Mouse (Mus musculus) liver, embryonic 13.5 days (tissue): ENCODE measurements around the gene Dlgap5. TPM values are rescaled to one million over a fixed set of nuclear protein-coding genes. Genes with fewer than 3 reads are reported as not detected.
A peak's percentile ranks its signal among the peaks of the same experiment; 100 is the strongest.

ENCODE experiments used
- ATAC-seq: fragments of 200-750 bp; cut with Nextera tagmentation; 2 replicates; pipeline ENCODE4 v1.8.0; 2017; ENCODE audit warnings: low read depth, mild to moderate bottlenecking, moderate number of reproducible peaks, moderate library complexity
- DNase-seq: peaks from one replicate; pipeline ENCODE4 v3.0.0; 2022
- H3K27ac ChIP-seq: fragments of 300-500 bp; sonication (generic); 2 replicates; pipeline ENCODE4 v1.5.1; 2015; ENCODE audit warnings: moderate library complexity, mild to moderate bottlenecking, inconsistent platforms
- H3K27me3 ChIP-seq: fragments of 300-500 bp; sonication (generic); 2 replicates; pipeline ENCODE4 v1.6.1; 2015; ENCODE audit warnings: mild to moderate bottlenecking, inconsistent platforms
- H3K36me3 ChIP-seq: fragments of 300-500 bp; sonication (generic); 2 replicates; pipeline ENCODE4 v1.6.1; 2015; ENCODE audit warnings: mild to moderate bottlenecking, inconsistent platforms
- H3K4me1 ChIP-seq: fragments of 300-500 bp; sonication (generic); replicated peaks from 2 replicates; pipeline ENCODE4 v1.6.1; 2015; ENCODE audit warnings: inconsistent platforms
- H3K4me2 ChIP-seq: fragments of 300-500 bp; sonication (generic); 2 replicates; pipeline ENCODE4 v1.6.1; 2015; ENCODE audit warnings: inconsistent platforms, mild to moderate bottlenecking, moderate library complexity
- H3K4me3 ChIP-seq: fragments of 300-500 bp; sonication (generic); replicated peaks from 2 replicates; pipeline ENCODE4 v1.5.1; 2015; ENCODE audit warnings: mild to moderate bottlenecking, inconsistent platforms
- H3K9ac ChIP-seq: fragments of 300-500 bp; sonication (generic); 2 replicates; pipeline ENCODE4 v1.6.1; 2015; ENCODE audit warnings: mild to moderate bottlenecking, inconsistent platforms
- H3K9me3 ChIP-seq: fragments of 300-500 bp; sonication (generic); replicated peaks from 2 replicates; pipeline ENCODE4 v1.6.1; 2016; ENCODE audit warnings: inconsistent platforms
- WGBS: fragments of 180-500 bp; shearing (Covaris S2); methylation state at CpG from one replicate; pipeline ENCODE4 v1.1.7; 2015; ENCODE audit not compliant: insufficient replicate concordance; 5-methylcytosine and 5-hydroxymethylcytosine counted together
- polyA plus RNA-seq: library from polyadenylated mRNA; unstranded; fragments of >200 nt; fragmentation: Nextera tagmentation; extraction: Ambion mirVana; gene quantifications from 2 replicates; pipeline ENCODE4 v1.2.1, GENCODE M21; 2015

The Dlgap5 gene
- polyA plus RNA-seq, 1 experiment from 2014 or later, result 58.4 TPM

DNA sequence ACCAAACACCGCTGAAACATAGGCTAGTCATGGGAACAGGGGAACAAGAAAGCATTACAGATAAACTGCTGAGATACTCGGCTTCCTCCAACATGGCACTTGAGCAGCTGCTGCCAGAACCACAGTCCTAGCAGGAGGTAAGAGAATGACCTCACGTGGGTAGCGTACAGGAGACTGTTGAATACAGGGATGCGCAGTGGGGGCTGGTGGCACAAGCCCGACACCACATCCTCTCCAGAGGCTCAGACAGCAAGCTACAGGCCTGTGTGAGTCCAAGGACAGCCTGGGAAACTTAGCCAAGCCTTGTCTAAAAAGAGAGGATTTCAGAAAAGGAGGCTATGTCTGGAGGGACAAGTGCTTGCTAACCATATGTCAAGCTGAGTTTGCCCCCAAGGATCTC, 23.2 kb downstream of the Dlgap5 start:
- no peak overlapping the region for H3K27ac ChIP-seq
- no peak overlapping the region for H3K9ac ChIP-seq
- peaks cover 100% of the 10 kb centered on the region for H3K36me3 ChIP-seq
- H3K4me1 ChIP-seq, result no peaks in the 10 kb centered on the region
- no peaks in the 10 kb centered on the region for H3K9me3 ChIP-seq
- no peak overlapping the region for H3K4me3 ChIP-seq
- no peak for DNase-seq
- H3K4me2 ChIP-seq, result no peak overlapping the region
- ATAC-seq, result no peak
- WGBS, result 95% methylated on average over 6 of the region's 6 CpGs
- H3K27me3 ChIP-seq, result no peaks in the 10 kb centered on the region

- no peaks in the 10 kb centered on the region for H3K9me3 ChIP-seq
- H3K27ac ChIP-seq, result no peak overlapping the region
- DNase-seq, result no peak
- WGBS, result 86% methylated on average over 10 of the region's 10 CpGs
- H3K4me1 ChIP-seq, result no peaks in the 10 kb centered on the region
- no peak overlapping the region for H3K9ac ChIP-seq
- H3K27me3 ChIP-seq, result no peaks in the 10 kb centered on the region
- H3K4me2 ChIP-seq, result no peak overlapping the region
- ATAC-seq, result no peak
- H3K4me3 ChIP-seq, result no peak overlapping the region
- peaks cover 100% of the 10 kb centered on the region for H3K36me3 ChIP-seq
Measured at GRCm38 (mm10) chr14:47393354-47394094, 24.7 kb downstream of the Dlgap5 start.

DNA sequence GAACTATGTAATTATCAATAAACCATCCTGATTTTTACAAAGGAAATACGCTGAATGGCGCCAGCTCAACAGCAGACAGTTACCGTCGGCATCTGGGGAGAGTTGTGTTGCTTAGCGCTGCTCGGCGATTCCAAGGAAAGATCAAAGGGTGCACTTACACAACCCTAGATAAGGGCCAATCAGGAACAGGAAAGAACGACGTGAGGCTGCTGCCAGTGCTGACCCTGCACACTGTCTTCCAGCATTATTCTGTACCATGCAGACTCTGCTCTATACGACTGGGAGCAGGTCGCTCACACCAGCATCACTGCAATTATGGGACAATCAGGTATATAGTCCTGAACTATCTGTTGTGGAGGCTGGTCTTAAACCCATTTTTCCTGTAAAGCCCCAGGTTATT, 32.1 kb downstream of the Dlgap5 start:
- 73% methylated on average over 11 of the region's 11 CpGs for WGBS
- Histone ChIP-seq H3K36me3 (peaks cover 59% of the 10 kb centered on the region), H3K9ac (no peak overlapping the region), H3K27ac (no peak overlapping the region), H3K4me3 (no peak overlapping the region), H3K4me2 (no peak overlapping the region), H3K9me3 (no peaks in the 10 kb centered on the region), H3K4me1 (no peaks in the 10 kb centered on the region), H3K27me3 (no peaks in the 10 kb centered on the region)
- DNase-seq (no peak), ATAC-seq (no peak)

DNA sequence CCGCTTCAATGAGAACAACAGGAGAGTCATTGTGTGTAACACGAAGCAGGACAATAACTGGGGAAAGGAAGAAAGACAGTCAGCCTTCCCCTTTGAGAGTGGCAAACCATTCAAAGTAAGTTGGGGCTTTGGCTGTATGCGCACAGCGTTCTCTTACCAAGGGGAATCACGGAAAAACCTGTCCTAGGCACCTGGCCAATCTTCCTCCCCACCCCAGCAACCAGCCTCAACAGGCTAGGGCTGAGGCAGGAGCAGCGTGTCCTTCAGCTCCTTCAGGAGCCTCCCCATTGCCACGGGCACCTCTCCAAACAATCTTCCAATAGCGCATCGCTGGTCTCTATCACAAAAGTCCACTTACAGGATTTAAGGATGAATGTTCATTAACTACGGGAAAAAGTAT, 33.6 kb downstream of the Dlgap5 start:
- peaks cover 44% of the 10 kb centered on the region for H3K36me3 ChIP-seq
- no peak for ATAC-seq

GRCm38 (mm10) chr14:47383911-47384310, 34.3 kb downstream of the Dlgap5 start:
- DNase-seq, result no peak

More for the DNA sequence above, 33.6 kb downstream of the Dlgap5 start:
- Histone ChIP-seq H3K9me3 (no peaks in the 10 kb centered on the region), H3K4me1 (no peaks in the 10 kb centered on the region), H3K9ac (no peak overlapping the region), H3K4me3 (no peak overlapping the region), H3K4me2 (no peak overlapping the region), H3K27ac (no peak overlapping the region), H3K27me3 (no peaks in the 10 kb centered on the region)
- 87% methylated on average over 10 of the region's 10 CpGs for WGBS
- no peak for DNase-seq

DNA sequence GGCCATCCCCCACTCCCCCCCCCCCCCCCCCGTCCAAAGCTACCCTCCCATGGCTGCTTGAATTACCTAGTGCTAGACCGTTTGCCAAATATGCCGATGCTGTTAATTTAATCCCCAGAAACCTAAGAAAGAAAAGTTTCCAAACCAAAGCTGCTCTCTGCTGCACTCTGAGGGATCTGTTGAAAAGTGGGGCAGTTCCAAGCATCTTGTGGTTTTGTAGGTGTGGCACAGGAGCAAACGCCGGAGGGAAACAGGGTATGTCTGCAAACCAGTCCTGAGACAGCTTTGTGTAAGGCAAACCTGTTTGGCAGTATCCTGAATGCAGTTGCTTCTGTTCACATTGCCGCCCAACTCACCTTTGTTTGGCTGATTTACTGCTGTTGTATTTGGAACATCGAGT, 39.9 kb downstream of the Dlgap5 start:
- H3K27me3 ChIP-seq, result peaks cover 30% of the 10 kb centered on the region
- DNase-seq, result no peak
- WGBS, result 65% methylated on average over 7 of the region's 7 CpGs
- no peaks in the 10 kb centered on the region for H3K9me3 ChIP-seq
- H3K27ac ChIP-seq, result no peak overlapping the region
- no peak overlapping the region for H3K4me3 ChIP-seq
- no peak overlapping the region for H3K9ac ChIP-seq
- ATAC-seq, result no peak
- no peak overlapping the region for H3K4me2 ChIP-seq
- peaks cover 18% of the 10 kb centered on the region for H3K4me1 ChIP-seq
- no peaks in the 10 kb centered on the region for H3K36me3 ChIP-seq

More at GRCm38 (mm10) chr14:47383911-47384310, 34.3 kb downstream of the Dlgap5 start:
- Histone ChIP-seq H3K4me2 (no peak overlapping the region), H3K36me3 (peaks cover 37% of the 10 kb centered on the region), H3K9me3 (no peaks in the 10 kb centered on the region), H3K27ac (no peak overlapping the region), H3K4me3 (no peak overlapping the region), H3K27me3 (no peaks in the 10 kb centered on the region), H3K4me1 (no peaks in the 10 kb centered on the region), H3K9ac (no peak overlapping the region)
- WGBS, result 73% methylated on average over 7 of the region's 7 CpGs
- ATAC-seq, result no peak

DNA sequence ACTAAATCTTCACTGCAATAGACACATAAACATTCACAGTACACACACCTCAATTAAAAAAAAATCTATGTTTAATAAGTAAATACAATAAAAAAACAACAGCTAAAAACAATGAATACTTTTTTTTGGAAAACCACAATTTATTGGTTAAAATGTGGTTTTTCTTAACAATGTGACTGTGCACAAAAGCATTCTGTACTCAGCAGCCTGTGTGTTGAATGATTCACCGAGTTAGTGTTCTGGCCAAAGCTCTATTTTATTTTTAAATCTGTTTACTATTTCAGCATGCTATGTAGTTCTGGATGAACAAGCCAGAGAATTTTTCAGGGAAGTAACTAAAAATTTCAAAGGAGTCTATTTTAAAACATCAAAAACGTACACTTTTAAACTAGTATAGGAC, 41.7 kb downstream of the Dlgap5 start:
- WGBS, result 48% methylated on average over 2 of the region's 2 CpGs
- ATAC-seq, result no peak
- no peak overlapping the region for H3K4me3 ChIP-seq
- no peak overlapping the region for H3K4me2 ChIP-seq
- DNase-seq, result no peak
- no peaks in the 10 kb centered on the region for H3K36me3 ChIP-seq
- H3K9ac ChIP-seq, result no peak overlapping the region
- H3K4me1 ChIP-seq, result peaks cover 21% of the 10 kb centered on the region
- no peak overlapping the region for H3K27ac ChIP-seq
- peaks cover 46% of the 10 kb centered on the region for H3K27me3 ChIP-seq
- H3K9me3 ChIP-seq, result no peaks in the 10 kb centered on the region

DNA sequence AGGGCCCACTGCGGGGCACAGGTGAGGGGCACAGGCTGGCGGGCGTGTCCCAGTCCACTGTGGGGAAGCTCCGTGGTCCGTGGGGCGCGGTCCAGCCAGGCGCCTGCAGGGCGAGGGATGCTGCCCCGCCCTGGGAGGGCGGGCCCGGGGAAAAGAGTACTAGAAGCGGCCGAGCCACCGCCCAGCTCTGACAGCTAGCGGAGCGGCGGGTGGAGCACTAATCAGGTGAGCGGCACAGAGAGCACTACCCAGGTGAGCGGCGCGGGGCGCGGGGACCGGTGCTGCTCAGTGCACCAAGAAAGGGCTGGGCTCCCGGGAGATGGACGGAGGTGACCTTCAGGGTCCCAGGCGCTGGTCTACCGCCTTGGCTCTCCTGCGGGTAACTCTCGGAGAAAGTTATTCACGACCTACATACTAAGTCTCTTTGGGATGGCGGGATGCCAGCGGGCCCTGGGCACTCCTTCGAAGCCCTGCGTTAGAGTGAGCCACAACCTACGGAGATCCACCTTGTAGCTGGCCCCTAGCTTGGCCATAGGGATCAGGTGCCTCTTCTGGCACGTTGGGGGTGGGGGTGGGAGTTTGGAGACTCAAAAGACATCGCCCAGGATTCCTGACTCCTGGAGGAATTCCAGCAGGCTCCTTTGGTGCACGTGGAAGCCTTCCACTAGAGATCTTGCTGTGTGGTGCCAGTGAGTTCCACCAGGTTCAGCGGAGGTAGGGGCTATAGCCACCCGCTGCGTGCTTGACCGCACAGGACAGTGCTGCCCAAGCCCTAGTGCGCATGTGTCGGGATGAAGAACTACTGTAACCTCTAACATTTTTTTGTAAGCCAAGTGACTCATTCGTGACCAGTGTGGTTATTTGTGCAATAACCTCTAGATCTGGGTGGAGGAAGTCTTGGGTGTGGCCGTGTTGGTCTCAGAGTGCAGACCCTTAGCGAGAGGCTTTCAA, 44.2 kb downstream of the Dlgap5 start:
- no peak overlapping the region for H3K27ac ChIP-seq
- H3K4me2 ChIP-seq, result peak overlapping the region; percentile 64
- H3K27me3 ChIP-seq, result peaks cover 54% of the 10 kb centered on the region
- no peaks in the 10 kb centered on the region for H3K36me3 ChIP-seq
- H3K9me3 ChIP-seq, result no peaks in the 10 kb centered on the region
- peak overlapping the region; percentile 44 for H3K4me3 ChIP-seq
- WGBS, result 7% methylated on average over 49 of the region's 49 CpGs
- H3K4me1 ChIP-seq, result peaks cover 21% of the 10 kb centered on the region
- ATAC-seq, result peak; percentile 85
- DNase-seq, result peak; percentile 61
- H3K9ac ChIP-seq, result peak overlapping the region; percentile 36

GRCm38 (mm10) chr14:47371689-47372088, 46.5 kb downstream of the Dlgap5 start:
- H3K27ac ChIP-seq, result no peak overlapping the region

DNA sequence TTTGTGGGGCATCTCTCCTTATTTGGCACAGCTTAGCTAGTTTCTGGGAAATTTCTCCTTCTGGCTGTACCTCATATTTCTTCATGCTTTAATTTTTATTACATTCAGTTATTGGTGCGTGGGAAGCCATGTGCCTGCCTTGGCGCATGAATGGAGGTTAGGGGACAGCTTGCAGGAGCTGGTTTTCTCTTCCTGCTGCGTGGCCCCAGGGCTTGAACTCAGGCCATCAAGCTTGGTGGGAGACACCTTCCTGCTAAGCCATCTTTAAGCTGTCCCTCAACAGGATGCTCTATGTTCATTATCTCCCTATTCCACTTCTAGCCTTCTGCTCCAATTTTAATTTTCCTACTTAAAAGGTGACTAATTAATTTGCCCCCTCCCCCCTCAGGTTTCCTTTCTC, 47.4 kb downstream of the Dlgap5 start:
- Histone ChIP-seq H3K9me3 (no peaks in the 10 kb centered on the region), H3K36me3 (no peaks in the 10 kb centered on the region), H3K4me1 (peaks cover 39% of the 10 kb centered on the region), H3K9ac (no peak overlapping the region), H3K27ac (no peak overlapping the region), H3K27me3 (peaks cover 47% of the 10 kb centered on the region), H3K4me3 (no peak overlapping the region), H3K4me2 (no peak overlapping the region)
- WGBS, result 71% methylated on average over 3 of the region's 3 CpGs
- DNase-seq (no peak), ATAC-seq (no peak)

More at GRCm38 (mm10) chr14:47371689-47372088, 46.5 kb downstream of the Dlgap5 start:
- Histone ChIP-seq H3K9me3 (no peaks in the 10 kb centered on the region), H3K4me2 (no peak overlapping the region), H3K4me3 (no peak overlapping the region), H3K9ac (no peak overlapping the region), H3K4me1 (peaks cover 31% of the 10 kb centered on the region), H3K27me3 (peaks cover 47% of the 10 kb centered on the region), H3K36me3 (no peaks in the 10 kb centered on the region)
- 74% methylated on average over 6 of the region's 6 CpGs for WGBS
- ATAC-seq (no peak), DNase-seq (no peak)

DNA sequence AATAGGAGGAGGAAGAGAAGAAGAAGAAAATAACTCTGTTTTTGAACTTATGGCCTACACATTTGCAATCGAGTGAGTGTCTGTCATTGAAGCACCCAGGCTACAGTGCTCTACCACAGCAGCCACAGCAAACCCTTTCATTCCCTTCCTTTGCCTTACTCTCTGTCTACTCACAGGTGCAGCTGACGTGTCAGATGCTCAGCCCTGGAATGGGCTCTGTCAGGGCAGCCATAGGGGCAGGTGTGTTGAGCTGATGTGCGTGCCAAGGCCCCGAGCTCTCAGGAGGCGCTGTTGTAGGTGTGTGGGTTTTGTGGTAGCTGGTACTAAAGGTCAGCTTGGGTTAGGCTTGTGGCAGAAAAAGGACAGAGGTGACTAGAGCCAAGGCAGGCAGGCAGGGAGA, 48.5 kb downstream of the Dlgap5 start:
- Histone ChIP-seq H3K36me3 (no peaks in the 10 kb centered on the region), H3K27me3 (peaks cover 37% of the 10 kb centered on the region), H3K4me3 (no peak overlapping the region), H3K27ac (no peak overlapping the region), H3K9ac (no peak overlapping the region), H3K4me1 (peaks cover 44% of the 10 kb centered on the region), H3K4me2 (no peak overlapping the region), H3K9me3 (no peaks in the 10 kb centered on the region)
- DNase-seq (no peak), ATAC-seq (no peak)
- 75% methylated on average over 5 of the region's 5 CpGs for WGBS
